Mouse (Mus musculus) adrenal gland (tissue): ENCODE data around the gene Stab2.

ENCODE experiments used
- intact Hi-C: fragments of 180-260 bp; cut with DNase I; formaldehyde crosslinking; loops from one replicate; pipeline ENCODE4 v1.15.1; 2025

The Stab2 gene

GRCm38 (mm10) chr10:86907043-86907442, 100.8 kb downstream of the Stab2 start:
- intact Hi-C loops, result no loop called here

DNA sequence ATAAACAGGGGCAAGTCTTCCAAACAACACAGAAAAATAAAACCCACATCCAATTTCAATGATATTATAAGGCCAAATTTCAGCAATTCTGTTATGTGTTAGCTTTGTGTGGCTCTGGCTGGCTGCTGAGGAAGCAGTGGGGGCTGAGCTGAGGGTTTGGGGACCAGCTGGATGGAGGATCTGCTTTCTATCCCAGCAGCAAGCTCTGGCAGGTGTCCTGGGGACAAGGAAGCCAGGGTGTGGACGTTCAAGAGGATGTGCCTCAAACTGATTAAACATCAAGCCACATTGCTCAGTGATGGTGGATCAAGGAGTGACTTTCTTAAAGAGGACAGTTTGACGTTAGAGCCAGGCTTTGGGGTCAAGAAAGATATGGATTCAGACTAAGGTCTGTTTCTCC, 112.3 kb downstream of the Stab2 start:
- intact Hi-C loops, result no loop called here

DNA sequence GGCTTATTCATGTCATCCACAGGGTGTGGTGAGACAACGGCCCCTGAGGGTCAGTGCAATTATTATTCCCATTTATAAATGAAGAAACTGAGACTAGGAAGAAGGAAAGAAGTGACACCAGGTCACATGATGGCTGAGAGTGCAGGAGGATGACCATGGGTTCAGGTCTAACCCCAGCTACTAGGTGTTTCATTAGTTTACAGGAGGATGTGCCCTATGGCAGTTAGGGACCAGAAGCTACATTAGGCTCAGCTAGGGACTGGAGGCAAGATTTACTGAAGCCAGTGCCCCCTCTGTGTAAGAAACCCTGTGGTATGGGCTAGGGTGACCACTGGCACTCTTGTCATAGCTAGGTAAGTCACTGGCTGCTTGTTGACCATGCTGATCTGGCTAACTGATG, 116.8 kb downstream of the Stab2 start:
- intact Hi-C loops, result no loop called here

GRCm38 (mm10) chr10:86890166-86890930, 117.5 kb downstream of the Stab2 start:
- intact Hi-C loops, result no loop called here

DNA sequence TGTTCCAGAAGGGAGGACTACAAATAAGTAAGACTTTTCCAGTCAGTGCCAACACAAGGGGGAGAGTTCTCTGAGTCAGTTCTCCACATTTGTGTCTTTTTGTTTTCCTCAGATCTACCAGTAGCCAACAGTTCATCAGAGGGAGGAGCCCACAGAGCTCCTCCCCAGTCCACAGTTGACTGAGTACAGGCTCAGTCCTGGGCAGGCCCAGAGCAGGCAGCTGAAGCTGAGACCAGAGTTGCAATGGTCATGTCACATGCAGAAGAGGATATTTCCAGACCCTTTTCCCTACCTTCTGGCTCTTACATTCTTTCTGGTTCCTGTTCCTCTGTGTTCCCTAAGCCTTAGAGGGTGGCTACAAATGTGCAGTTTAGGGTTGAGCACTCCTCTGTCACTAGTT, 118.4 kb downstream of the Stab2 start:
- intact Hi-C loops, result no loop called here

GRCm38 (mm10) chr10:86886434-86886833, 121.4 kb downstream of the Stab2 start:
- intact Hi-C loops, result no loop called here

- intact Hi-C loops, result no loop called here
Measured at GRCm38 (mm10) chr10:86881448-86881847, 126.4 kb downstream of the Stab2 start.

- intact Hi-C loops, result no loop called here
Measured at GRCm38 (mm10) chr10:86880071-86880806, 127.6 kb downstream of the Stab2 start.

DNA sequence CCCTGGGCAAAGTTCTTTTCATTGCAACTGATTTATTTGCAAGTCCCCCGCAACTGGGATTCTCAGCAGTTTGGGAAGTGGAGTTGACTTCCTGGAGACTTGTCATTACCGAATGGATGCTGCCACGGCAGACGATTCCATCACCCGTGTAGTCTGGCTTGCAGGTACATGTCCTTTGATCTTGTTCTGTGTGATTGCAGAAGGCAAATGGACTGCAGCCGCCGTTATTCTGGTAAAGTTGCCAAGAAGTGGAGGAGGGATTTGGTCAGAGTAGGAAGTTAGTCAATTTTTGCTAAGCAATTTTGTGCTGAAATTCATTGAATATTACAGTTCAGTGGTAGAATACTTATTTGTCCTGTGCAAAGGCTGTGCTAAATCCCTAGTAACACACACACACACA, 129.1 kb downstream of the Stab2 start:
- intact Hi-C loops, result no loop called here

- intact Hi-C loops, result no loop called here
Measured at GRCm38 (mm10) chr10:86872591-86872990, 135.2 kb downstream of the Stab2 start.

DNA sequence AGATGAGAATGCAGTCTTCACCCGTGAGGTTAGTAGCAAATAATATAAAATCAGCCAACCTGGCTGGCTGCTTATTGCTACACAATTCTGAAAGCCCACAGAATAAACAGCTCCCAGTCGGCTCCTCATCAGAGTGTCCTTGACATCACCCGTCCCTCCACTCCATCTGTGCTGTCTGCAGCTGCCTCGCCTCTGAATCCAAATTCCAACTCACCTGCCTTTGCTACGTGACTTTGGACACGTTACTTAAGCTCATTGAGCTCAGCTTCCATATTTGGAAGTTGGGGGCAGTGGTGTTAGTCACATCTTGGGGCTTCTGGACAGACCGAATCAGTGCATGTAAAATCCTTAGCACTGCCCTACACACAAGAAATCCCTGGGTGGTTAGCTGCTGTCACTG, 135.7 kb downstream of the Stab2 start:
- intact Hi-C loops, result no loop called here

DNA sequence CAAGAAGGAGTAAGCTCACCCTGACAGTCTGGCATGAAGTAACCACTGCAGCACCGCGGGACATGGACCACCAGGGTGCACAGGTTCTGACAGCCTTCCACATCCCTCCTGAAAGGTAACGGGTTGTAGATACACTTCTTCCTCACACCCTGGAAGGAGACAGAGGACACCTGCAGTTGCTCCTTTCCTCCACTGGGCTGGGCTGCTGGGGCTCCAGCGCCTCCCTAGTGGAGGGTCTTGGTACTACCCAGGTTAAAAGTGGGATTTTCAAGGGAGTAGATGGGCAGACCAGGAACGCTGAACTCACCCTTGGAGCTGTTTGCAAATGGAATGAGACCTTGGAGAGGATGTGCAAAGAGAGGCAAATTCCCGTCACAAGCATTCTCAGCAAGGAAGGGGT, 144.4 kb downstream of the Stab2 start:
- intact Hi-C loops, result no loop called here

DNA sequence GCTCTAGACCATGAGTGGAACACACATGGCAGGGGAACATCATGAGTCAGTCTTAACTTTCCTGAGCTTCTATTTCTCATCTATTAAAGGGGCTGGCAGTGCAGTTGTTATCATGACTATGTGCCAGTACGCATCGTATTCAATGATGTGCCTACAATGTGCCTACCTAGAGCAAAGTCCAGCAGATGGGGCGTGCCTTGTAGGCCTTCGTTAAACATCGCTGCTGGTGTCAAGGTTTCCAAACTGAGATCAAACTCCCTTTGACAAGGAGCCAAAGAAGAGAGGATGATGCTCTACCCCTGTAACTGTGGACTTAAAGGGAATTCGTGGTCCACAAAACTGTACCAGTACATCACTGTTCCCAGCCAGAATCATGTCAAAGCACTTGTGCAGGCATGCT, 145.3 kb downstream of the Stab2 start:
- intact Hi-C loops, result no loop called here

- intact Hi-C loops, result no loop called here
Measured at GRCm38 (mm10) chr10:86860396-86860795, 147.4 kb downstream of the Stab2 start.

GRCm38 (mm10) chr10:86853433-86853832, 154.4 kb downstream of the Stab2 start:
- intact Hi-C loops, result no loop called here

DNA sequence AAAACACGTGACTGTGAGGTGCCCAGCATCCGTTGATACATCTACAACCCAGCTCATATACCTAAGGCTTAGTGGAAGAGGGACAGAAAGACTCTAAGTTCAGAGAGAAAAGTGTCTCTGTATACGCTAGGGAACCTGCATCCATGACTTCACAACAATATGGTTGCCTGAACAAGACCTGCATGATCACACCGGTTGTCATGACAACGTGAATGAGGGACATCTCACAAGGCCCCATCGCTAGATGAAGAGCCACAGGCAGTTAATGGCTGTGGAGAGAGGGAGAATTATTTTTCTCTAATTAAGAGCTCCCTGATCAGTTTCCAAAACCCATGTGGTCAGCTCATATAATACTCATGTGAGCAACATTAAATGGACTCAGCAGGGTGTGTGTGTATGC, 155.7 kb downstream of the Stab2 start:
- intact Hi-C loops, result no loop called here

DNA sequence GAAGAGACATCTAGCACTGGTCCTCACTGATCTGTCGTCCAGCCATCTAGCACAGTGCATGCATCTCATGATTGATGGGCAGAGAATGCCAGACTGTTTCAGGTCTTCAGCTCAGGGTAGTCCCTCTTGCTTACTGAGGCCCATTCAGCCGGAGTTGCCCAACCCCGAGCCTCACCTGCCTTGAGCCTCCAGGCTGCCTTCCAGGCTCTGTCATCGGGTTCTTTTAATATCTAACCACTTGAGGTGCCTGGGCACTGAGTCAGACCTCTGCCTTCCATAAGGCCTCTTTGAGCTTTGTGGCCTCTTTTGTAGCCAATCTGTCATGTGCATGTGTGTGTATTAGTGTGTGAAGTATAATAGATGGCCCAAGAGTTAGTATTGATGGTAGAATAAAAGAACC, 158.3 kb downstream of the Stab2 start:
- intact Hi-C loops, result no loop called here

DNA sequence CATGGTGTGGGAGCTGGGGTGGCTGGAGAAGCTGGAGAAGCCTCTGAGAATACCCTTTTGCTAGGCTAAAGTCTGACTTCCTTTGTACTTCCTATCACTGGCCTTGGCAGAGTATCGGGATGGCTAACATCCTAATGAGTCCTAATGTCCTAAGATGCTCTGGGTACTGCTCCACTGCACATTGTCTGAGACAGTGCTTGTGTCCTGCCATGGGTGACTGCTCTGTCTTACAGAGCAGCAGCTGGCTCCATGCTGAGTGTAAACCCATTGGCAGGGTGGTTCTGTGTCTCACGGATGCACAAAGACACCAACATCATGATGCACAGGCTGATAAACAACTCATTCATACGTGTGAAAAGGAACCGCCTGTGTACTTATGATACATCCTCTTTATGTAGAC, 158.7 kb downstream of the Stab2 start:
- intact Hi-C loops, result no loop called here

- intact Hi-C loops, result no loop called here
Measured at GRCm38 (mm10) chr10:86846926-86847467, 160.8 kb downstream of the Stab2 start.

GRCm38 (mm10) chr10:86842659-86843058, 165.2 kb downstream of the Stab2 start:
- intact Hi-C loops, result no loop called here

GRCm38 (mm10) chr10:86838827-86839226, 169.0 kb downstream of the Stab2 start:
- intact Hi-C loops, result no loop called here

- intact Hi-C loops, result no loop called here
Measured at GRCm38 (mm10) chr10:86836784-86837183, 171.0 kb downstream of the Stab2 start.

GRCm38 (mm10) chr10:86829515-86829914, 178.3 kb downstream of the Stab2 start:
- intact Hi-C loops, result no loop called here
